Mouse (Mus musculus) MEL (cell line): ENCODE results near the gene Dnajc28. TPM values are rescaled to one million over a fixed set of nuclear protein-coding genes. Genes with fewer than 3 reads are reported as not detected.
A peak's percentile ranks its signal among the peaks of the same experiment; 100 is the strongest.

Source experiments
- DNase-seq: peaks from one replicate; pipeline ENCODE4 v3.0.0; 2011; ENCODE audit warnings: low read depth, low spot score
- H3K27ac ChIP-seq: 2 replicates; pipeline ENCODE4 v1.5.1; 2012; ENCODE audit warnings: low read depth, mild to moderate bottlenecking, control low read depth, low read length, moderate library complexity; ENCODE audit not compliant: control insufficient read depth
- H3K27me3 ChIP-seq, 2 experiments: fragments of 150-350 bp in 1 of 2; sonication (generic) in 1 of 2; 2 replicates each; pipeline ENCODE4 v1.6.1; 2012; ENCODE audit warnings: low read length in 2 of 2, mild to moderate bottlenecking in 2 of 2, improper control_type of control experiment in 1 of 2, moderate library complexity in 1 of 2; ENCODE audit not compliant: insufficient read depth in 2 of 2, control insufficient read depth in 1 of 2
- H3K36me3 ChIP-seq, 2 experiments: 2 replicates each; pipeline ENCODE4 v1.6.1; 2012 to 2014; ENCODE audit warnings: low read length in 2 of 2, improper control_type of control experiment in 1 of 2, inconsistent platforms in 1 of 2, mild to moderate bottlenecking in 1 of 2; ENCODE audit not compliant: insufficient read depth in 2 of 2, control insufficient read depth in 1 of 2
- H3K4me1 ChIP-seq, 2 experiments: fragments of 150-350 bp in 1 of 2; sonication (generic) in 1 of 2; 2 replicates each; pipeline ENCODE4 v1.6.1; 2012; ENCODE audit warnings: low read length in 2 of 2, improper control_type of control experiment in 1 of 2, mild to moderate bottlenecking in 1 of 2; ENCODE audit not compliant: insufficient read depth in 2 of 2, control insufficient read depth in 1 of 2
- H3K4me3 ChIP-seq, 2 experiments: fragments of 150-350 bp in 1 of 2; sonication (generic) in 1 of 2; 2 replicates each; pipeline ENCODE4 v1.5.1; 2012; ENCODE audit warnings: low read depth in 2 of 2, low read length in 2 of 2, mild to moderate bottlenecking in 2 of 2, moderate library complexity in 2 of 2, control low read depth in 1 of 2, improper control_type of control experiment in 1 of 2; ENCODE audit not compliant: control insufficient read depth in 1 of 2, insufficient read depth in 1 of 2
- H3K79me2 ChIP-seq: 2 replicates; pipeline ENCODE4 v1.6.1; 2012; ENCODE audit warnings: mild to moderate bottlenecking, low read length, moderate library complexity; ENCODE audit not compliant: control insufficient read depth, poor library complexity, insufficient read depth
- H3K9ac ChIP-seq: 2 replicates; pipeline ENCODE4 v1.6.1; 2012; ENCODE audit warnings: low read depth, mild to moderate bottlenecking, control low read depth, low read length, moderate library complexity; ENCODE audit not compliant: control insufficient read depth, poor library complexity, severe bottlenecking
- H3K9me3 ChIP-seq: fragments of 150-350 bp; sonication (generic); replicated peaks from 2 replicates; pipeline ENCODE4 v1.6.1; 2012; ENCODE audit warnings: mild to moderate bottlenecking, low read length, improper control_type of control experiment, moderate library complexity; ENCODE audit not compliant: insufficient read depth
- BHLHE40 ChIP-seq: IDR thresholded peaks from 2 replicates; pipeline ENCODE4 v1.6.1; 2012; ENCODE audit warnings: low read depth, mild to moderate bottlenecking, inconsistent platforms, low read length, improper control_type of control experiment, borderline replicate concordance
- CHD1 ChIP-seq: IDR thresholded peaks from 2 replicates; pipeline ENCODE4 v1.6.1; 2012; ENCODE audit warnings: low read depth, mild to moderate bottlenecking, inconsistent platforms, low read length, improper control_type of control experiment
- CHD2 ChIP-seq: IDR thresholded peaks from 2 replicates; pipeline ENCODE4 v1.6.1; 2011; ENCODE audit warnings: low read length, improper control_type of control experiment
- CTCF ChIP-seq, 3 experiments: IDR thresholded peaks in 2 of 3; conservative IDR thresholded peaks in 1 of 3; 2 replicates each; pipeline ENCODE4 v1.5.1; 2011 to 2012; ENCODE audit warnings: low read length in 3 of 3, low read depth in 2 of 3, mild to moderate bottlenecking in 2 of 3, improper control_type of control experiment in 1 of 3, inconsistent platforms in 1 of 3, mixed read lengths in 1 of 3, moderate library complexity in 1 of 3; ENCODE audit not compliant: control insufficient read depth in 1 of 3, insufficient read depth in 1 of 3, poor library complexity in 1 of 3, severe bottlenecking in 1 of 3
- ELF1 ChIP-seq: IDR thresholded peaks from 2 replicates; pipeline ENCODE4 v1.6.1; 2014; ENCODE audit warnings: low read depth, mild to moderate bottlenecking, inconsistent platforms, low read length, improper control_type of control experiment, moderate library complexity
- EP300 ChIP-seq, 2 experiments: IDR thresholded peaks; 2 replicates each; pipeline ENCODE4 v1.6.1; 2011; ENCODE audit warnings: improper control_type of control experiment in 2 of 2, low read length in 2 of 2, low read depth in 1 of 2, mild to moderate bottlenecking in 1 of 2
- ETS1 ChIP-seq: IDR thresholded peaks from 2 replicates; pipeline ENCODE4 v1.6.1; 2012; ENCODE audit warnings: low read depth, mild to moderate bottlenecking, inconsistent platforms, low read length, improper control_type of control experiment, moderate library complexity
- MEF2A ChIP-seq: IDR thresholded peaks from 2 replicates; pipeline ENCODE4 v1.6.1; 2014; ENCODE audit warnings: low read depth, mild to moderate bottlenecking, inconsistent platforms, low read length, improper control_type of control experiment; ENCODE audit not compliant: poor library complexity, insufficient replicate concordance, severe bottlenecking; ENCODE audit errors: extremely low read depth
- MYB ChIP-seq: IDR thresholded peaks from 2 replicates; pipeline ENCODE4 v1.6.1; 2011; ENCODE audit warnings: mild to moderate bottlenecking, low read depth, low read length, improper control_type of control experiment
- MYC ChIP-seq: IDR thresholded peaks from 2 replicates; pipeline ENCODE4 v1.6.1; 2011; ENCODE audit warnings: low read depth, mild to moderate bottlenecking, low read length, improper control_type of control experiment, moderate library complexity
- NELFE ChIP-seq: IDR thresholded peaks from 2 replicates; pipeline ENCODE4 v1.6.1; 2011; ENCODE audit warnings: low read depth, low read length, improper control_type of control experiment
- NRF1 ChIP-seq: IDR thresholded peaks from 2 replicates; pipeline ENCODE4 v1.6.1; 2014; ENCODE audit warnings: low read depth, mild to moderate bottlenecking, inconsistent platforms, low read length, improper control_type of control experiment, moderate library complexity; ENCODE audit not compliant: poor library complexity, insufficient read depth, severe bottlenecking
- POLR2A ChIP-seq, 2 experiments: IDR thresholded peaks; 2 replicates each; pipeline ENCODE4 v1.6.1; 2011 to 2012; ENCODE audit warnings: low read length in 2 of 2, mild to moderate bottlenecking in 2 of 2, control low read depth in 1 of 2, improper control_type of control experiment in 1 of 2, low read depth in 1 of 2, moderate library complexity in 1 of 2; ENCODE audit not compliant: control insufficient read depth in 1 of 2, insufficient read depth in 1 of 2, poor library complexity in 1 of 2
- POLR2AphosphoS2 ChIP-seq: IDR thresholded peaks from 2 replicates; pipeline ENCODE4 v1.6.1; 2011; ENCODE audit warnings: low read length, improper control_type of control experiment
- POLR2AphosphoS5 ChIP-seq: IDR thresholded peaks from 2 replicates; pipeline ENCODE4 v1.6.1; 2012; ENCODE audit warnings: low read depth, borderline replicate concordance, mild to moderate bottlenecking, inconsistent platforms, low read length, moderate library complexity, mixed read lengths
- RAD21 ChIP-seq: IDR thresholded peaks from 2 replicates; pipeline ENCODE4 v1.6.1; 2011; ENCODE audit warnings: mild to moderate bottlenecking, low read depth, low read length, improper control_type of control experiment
- RCOR1 ChIP-seq: IDR thresholded peaks from 2 replicates; pipeline ENCODE4 v1.6.1; 2012; ENCODE audit warnings: low read depth, mild to moderate bottlenecking, inconsistent platforms, low read length, improper control_type of control experiment
- TBP ChIP-seq: IDR thresholded peaks from 2 replicates; pipeline ENCODE4 v1.8.0; 2011; ENCODE audit warnings: low read depth, low read length, improper control_type of control experiment
- UBTF ChIP-seq: IDR thresholded peaks from 2 replicates; pipeline ENCODE4 v1.6.1; 2012; ENCODE audit warnings: low read depth, mild to moderate bottlenecking, inconsistent platforms, low read length, improper control_type of control experiment, moderate library complexity, borderline replicate concordance; ENCODE audit not compliant: insufficient read depth
- USF2 ChIP-seq, 2 experiments: IDR thresholded peaks; 2 replicates each; pipeline ENCODE4 v1.6.1; 2011 to 2012; ENCODE audit warnings: improper control_type of control experiment in 2 of 2, low read length in 2 of 2, borderline replicate concordance in 1 of 2, inconsistent platforms in 1 of 2, low read depth in 1 of 2, mild to moderate bottlenecking in 1 of 2; ENCODE audit not compliant: insufficient read depth in 1 of 2
- ZC3H11A ChIP-seq: IDR thresholded peaks from 2 replicates; pipeline ENCODE4 v1.6.1; 2012; ENCODE audit warnings: low read depth, mild to moderate bottlenecking, inconsistent platforms, low read length, improper control_type of control experiment
- ZMIZ1 ChIP-seq: IDR thresholded peaks from 2 replicates; pipeline ENCODE4 v1.6.1; 2012; ENCODE audit warnings: low read depth, mild to moderate bottlenecking, inconsistent platforms, low read length, improper control_type of control experiment, moderate library complexity
- ZNF384 ChIP-seq: IDR thresholded peaks from 2 replicates; pipeline ENCODE4 v1.6.1; 2012; ENCODE audit warnings: low read depth, mild to moderate bottlenecking, inconsistent platforms, low read length, improper control_type of control experiment
- polyA plus RNA-seq, 2 experiments: library from polyadenylated mRNA; stranded (reverse) in 1 of 2; unstranded in 1 of 2; fragments of >175 nt in 1 of 2; fragments of >200 nt in 1 of 2; gene quantifications; 2 replicates each; pipeline versions ENCODE4 v1.2.1 to v1.2.4; 2012; ENCODE audit warnings: low replicate concordance in 2 of 2, low read depth in 1 of 2; ENCODE audit not compliant: insufficient read length in 2 of 2, insufficient read depth in 1 of 2, missing spikeins in 1 of 2
- total RNA-seq: library from RNA; depleted of rRNA; stranded (reverse); fragments of 300-350 nt; gene quantifications from 2 replicates; pipeline ENCODE4 v1.2.3, GENCODE M21; 2012

Gene Dnajc28
- total and polyA plus RNA-seq, 3 experiments, result 1.2 to 1.9 TPM; not detected in 1

DNA sequence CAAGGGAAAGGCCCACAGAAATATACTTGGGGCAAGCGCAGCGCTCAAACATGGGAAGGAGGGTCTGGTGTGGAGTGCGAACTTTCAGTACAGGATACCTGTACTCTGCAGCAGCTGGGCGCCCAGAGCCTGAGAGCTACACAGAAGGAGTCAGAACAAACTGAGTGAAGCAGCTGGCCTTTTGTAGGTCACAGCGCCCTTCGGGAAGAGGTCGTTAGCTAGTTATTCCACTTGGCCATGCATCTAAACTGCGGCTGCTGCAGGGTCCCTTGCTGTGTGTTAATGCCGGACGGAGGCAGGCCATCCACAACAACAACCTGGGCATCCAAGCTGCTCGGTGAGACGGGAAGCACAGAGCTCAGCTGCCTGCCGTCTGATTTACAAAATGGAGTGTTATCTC lies 43.7 kb downstream of the Dnajc28 start:
- no peak for DNase-seq
- no peaks in the 10 kb centered on the region; a peak in 1 of 4 replicates for H3K36me3 ChIP-seq
- H3K79me2 ChIP-seq, result no peaks in the 10 kb centered on the region
- H3K4me3 ChIP-seq, result no peak overlapping the region
- H3K9ac ChIP-seq, result no peak overlapping the region
- TF ChIP-seq ETS1, result no peak
- TF ChIP-seq USF2 (IDR thresholded peaks at IDR 0.05; ENCODE audit: borderline replicate concordance in 1 of 2, insufficient read depth in 1 of 2, low read depth in 1 of 2, low read length in 2 of 2), result no peak
- TF ChIP-seq MYC, result no peak
- TF ChIP-seq CHD1, result no peak
- TF ChIP-seq POLR2AphosphoS2, result no peak
- TF ChIP-seq TBP, result no peak
- no peak for TF ChIP-seq POLR2AphosphoS5
- no peaks in the 10 kb centered on the region for H3K27me3 ChIP-seq
- H3K27ac ChIP-seq, result no peak overlapping the region
- no peaks in the 10 kb centered on the region for H3K9me3 ChIP-seq
- no peaks in the 10 kb centered on the region for H3K4me1 ChIP-seq

DNA sequence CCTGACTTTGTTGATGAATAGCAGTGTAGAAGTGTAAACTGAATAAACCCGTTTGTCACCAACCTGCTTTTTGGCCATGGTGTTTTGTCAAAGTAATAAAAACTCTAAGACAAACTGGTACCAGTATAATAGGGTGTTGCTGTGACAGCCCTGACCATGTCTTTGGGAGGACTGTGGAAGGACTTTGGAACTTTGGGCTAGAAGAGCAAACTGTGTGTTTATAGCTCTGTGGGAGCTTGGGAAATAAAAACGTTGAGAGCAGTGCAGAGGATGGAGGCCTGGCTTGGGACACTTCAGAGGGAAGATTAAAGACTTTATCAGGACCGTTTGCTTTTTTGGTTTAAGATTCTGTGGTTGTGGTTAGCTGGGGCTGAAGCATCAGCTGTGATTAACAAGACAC lies 47.7 kb downstream of the Dnajc28 start:
- Histone ChIP-seq H3K9ac (no peak overlapping the region), H3K9me3 (no peaks in the 10 kb centered on the region), H3K4me1 (no peaks in the 10 kb centered on the region), H3K4me3 (no peak overlapping the region), H3K27me3 (no peaks in the 10 kb centered on the region), H3K36me3 (no peaks in the 10 kb centered on the region), H3K79me2 (no peaks in the 10 kb centered on the region), H3K27ac (no peak overlapping the region)
- TF ChIP-seq RAD21 (no peak), ELF1 (no peak), CHD1 (no peak), CTCF (IDR thresholded peaks at IDR 0.05 in 2 of 3, conservative IDR thresholded peaks at IDR 0.05 in 1 of 3; ENCODE audit: control insufficient read depth in 1 of 3, insufficient read depth in 1 of 3, low read depth in 2 of 3, low read length in 3 of 3, poor library complexity in 1 of 3, severe bottlenecking in 1 of 3) (no peak), BHLHE40 (no peak), RCOR1 (peak; percentile 78; the same call in 1 of the 2 replicates), MEF2A (no peak), POLR2A (IDR thresholded peaks at IDR 0.05; ENCODE audit: control insufficient read depth in 1 of 2, insufficient read depth in 1 of 2, low read depth in 1 of 2, low read length in 2 of 2, poor library complexity in 1 of 2) (no peak)
- no peak for DNase-seq

DNA sequence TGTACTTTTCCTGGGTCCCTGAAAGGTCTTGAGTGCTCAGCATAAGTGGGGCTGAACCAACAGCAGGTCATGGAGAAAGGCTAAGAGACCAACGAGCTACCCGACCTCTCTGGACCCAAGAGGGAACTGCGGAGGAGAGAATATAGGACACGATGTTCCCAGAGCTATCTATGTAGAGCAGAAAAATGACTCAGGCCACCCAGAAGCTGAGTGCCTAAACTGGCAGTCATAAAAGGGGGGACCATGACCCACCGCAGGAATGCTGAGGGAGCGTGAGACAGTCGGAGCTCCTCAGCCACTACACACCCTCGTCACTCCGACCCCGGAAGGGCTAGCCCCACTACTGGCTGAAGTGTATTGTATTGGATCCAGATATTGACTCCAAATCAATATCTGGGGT lies 49.9 kb downstream of the Dnajc28 start:
- Histone ChIP-seq H3K9me3 (no peaks in the 10 kb centered on the region), H3K27ac (no peak overlapping the region), H3K27me3 (no peaks in the 10 kb centered on the region), H3K79me2 (no peaks in the 10 kb centered on the region), H3K4me3 (no peak overlapping the region), H3K4me1 (0 out of 4 replicates have a peak, but pooled peaks cover 0 to 4% of the 10 kb centered on the region in 2 experiments), H3K9ac (no peak overlapping the region), H3K36me3 (0 out of 4 replicates have a peak, but pooled peaks cover 0 to 2% of the 10 kb centered on the region in 2 experiments)
- no peak for TF ChIP-seq NELFE
- TF ChIP-seq CHD2, result no peak
- no peak for TF ChIP-seq ZC3H11A
- no peak for TF ChIP-seq ETS1
- no peak for TF ChIP-seq EP300 (IDR thresholded peaks at IDR 0.05; ENCODE audit: low read depth in 1 of 2, low read length in 2 of 2)
- no peak for TF ChIP-seq NRF1
- no peak for TF ChIP-seq ZMIZ1
- no peak for TF ChIP-seq UBTF
- no peak for TF ChIP-seq MYB
- TF ChIP-seq ZNF384, result no peak
- TF ChIP-seq MYC, result no peak
- no peak for TF ChIP-seq POLR2A (IDR thresholded peaks at IDR 0.05; ENCODE audit: control insufficient read depth in 1 of 2, insufficient read depth in 1 of 2, low read depth in 1 of 2, low read length in 2 of 2, poor library complexity in 1 of 2)
- DNase-seq, result no peak
